Mouse (Mus musculus) inflammation-experienced regulatory T-cells (primary cell): ENCODE results near the gene Cacng2. TPM values are rescaled to one million over a fixed set of nuclear protein-coding genes. Genes with fewer than 3 reads are reported as not detected.

Source experiments
- polyA plus RNA-seq, 2 experiments: library from polyadenylated mRNA; unstranded; fragments of 100-300 nt; shearing (Covaris generic); gene quantifications; one replicate each; pipeline ENCODE4 v1.2.1; 2017

Cacng2 gene
- polyA plus RNA-seq: under 1 TPM in 1 of 2 experiments, not detected in 1; 0.60 TPM

GRCm38 (mm10) chr15:78119704-78120103, at the start of gene Cacng2:
Gene Cacng2, minus strand, starts transcription at chr15:78120028.

GRCm38 (mm10) chr15:77970470-77971292, 149.1 kb downstream of the Cacng2 start, which contains the start of gene Eif3d:
Gene Eif3d, minus strand, starts transcription at chr15:77970813.

GRCm38 (mm10) chr15:77956404-77956901, 163.4 kb downstream of the Cacng2 start, which contains the start of gene Foxred2:
Gene Foxred2, minus strand, starts transcription at chr15:77956722.

Other genes with a start within 250 kb of the Cacng2 start
- gene Txn2, start 191.0 kb downstream of the Cacng2 start, polyA plus RNA-seq: 100 to 1,000 TPM; 196 to 217 TPM
- 1 to 10 TPM; 3.0 to 6.5 TPM for gene Foxred2, start 163.3 kb downstream of the Cacng2 start, polyA plus RNA-seq
- 100 to 1,000 TPM; 176 to 187 TPM for gene Eif3d, start 149.2 kb downstream of the Cacng2 start, polyA plus RNA-seq
- 10 to 100 TPM; 58.7 to 62.5 TPM for gene Ift27, start 54.1 kb upstream of the Cacng2 start, polyA plus RNA-seq
- not detected for gene Pvalb, start 86.4 kb upstream of the Cacng2 start, polyA plus RNA-seq
- gene Ncf4, start 124.8 kb upstream of the Cacng2 start, polyA plus RNA-seq: 100 to 1,000 TPM; 223 to 226 TPM
- gene Csf2rb2, start 185.7 kb upstream of the Cacng2 start, polyA plus RNA-seq: under 1 TPM in 1 of 2 experiments, not detected in 1; 0.10 TPM
- gene Csf2rb, start 205.7 kb upstream of the Cacng2 start, polyA plus RNA-seq: 1 to 10 TPM in 1 of 2 experiments, under 1 TPM in 1; 0.95 to 3.7 TPM